Mouse (Mus musculus): ENCODE measurements around the gene Cyb5d1. TPM values are rescaled to one million over a fixed set of nuclear protein-coding genes. Genes with fewer than 3 reads are reported as not detected.

Cyb5d1 gene
- total RNA-seq, 2 experiments from 2014 or later, result 29.6 to 31.8 TPM

DNA sequence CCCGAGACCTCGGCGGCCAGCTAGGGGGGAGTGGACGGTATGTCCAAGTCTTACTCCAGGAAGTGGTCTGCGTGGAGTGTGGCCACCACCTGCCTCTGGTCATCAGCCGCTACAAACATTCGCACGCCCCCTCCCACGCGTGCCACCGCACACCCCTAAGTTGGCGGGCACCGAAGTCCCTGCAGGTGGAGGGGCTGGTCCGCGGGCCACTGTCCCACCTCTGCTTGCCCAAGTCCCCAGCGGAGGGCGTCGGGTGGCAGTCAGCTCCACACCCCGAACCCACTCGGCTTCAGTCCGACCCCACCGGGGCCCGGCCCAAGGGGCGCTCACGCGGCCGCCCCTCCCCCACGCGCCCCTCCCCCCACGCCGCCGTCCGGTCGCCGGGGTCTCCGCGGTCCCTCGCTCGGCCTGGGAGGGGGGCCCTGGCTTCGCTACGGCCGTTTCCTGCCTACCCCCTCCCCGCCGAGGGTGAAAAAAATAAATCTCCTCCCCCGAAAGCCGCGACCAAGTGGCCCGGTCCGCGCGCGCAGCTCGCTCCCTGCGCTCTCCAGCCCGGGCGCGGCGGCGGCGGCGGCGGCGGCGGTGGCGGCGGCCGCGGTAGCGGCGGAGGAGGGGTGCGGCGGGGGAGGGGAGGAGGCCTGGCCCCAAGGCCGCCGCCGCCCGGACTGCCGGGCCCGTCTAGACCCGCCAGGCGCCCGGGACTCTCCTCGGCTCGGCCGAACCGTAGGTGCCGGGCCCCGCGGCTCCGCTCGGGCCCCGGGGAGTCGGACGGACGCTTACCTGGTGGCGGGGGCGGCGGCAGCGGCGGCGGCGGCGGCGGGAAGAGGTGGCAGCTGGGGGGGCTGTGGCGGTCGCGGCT, 26.8 kb downstream of the Cyb5d1 start:
- DNase-seq, result peak; percentile 51 to 61
- intact Hi-C loops (cut with DNase I), result loop anchor here (2.0 kb wide), 1 partner anchor 42 kb away; the partner anchor contains the start of gene Kcnab3

DNA sequence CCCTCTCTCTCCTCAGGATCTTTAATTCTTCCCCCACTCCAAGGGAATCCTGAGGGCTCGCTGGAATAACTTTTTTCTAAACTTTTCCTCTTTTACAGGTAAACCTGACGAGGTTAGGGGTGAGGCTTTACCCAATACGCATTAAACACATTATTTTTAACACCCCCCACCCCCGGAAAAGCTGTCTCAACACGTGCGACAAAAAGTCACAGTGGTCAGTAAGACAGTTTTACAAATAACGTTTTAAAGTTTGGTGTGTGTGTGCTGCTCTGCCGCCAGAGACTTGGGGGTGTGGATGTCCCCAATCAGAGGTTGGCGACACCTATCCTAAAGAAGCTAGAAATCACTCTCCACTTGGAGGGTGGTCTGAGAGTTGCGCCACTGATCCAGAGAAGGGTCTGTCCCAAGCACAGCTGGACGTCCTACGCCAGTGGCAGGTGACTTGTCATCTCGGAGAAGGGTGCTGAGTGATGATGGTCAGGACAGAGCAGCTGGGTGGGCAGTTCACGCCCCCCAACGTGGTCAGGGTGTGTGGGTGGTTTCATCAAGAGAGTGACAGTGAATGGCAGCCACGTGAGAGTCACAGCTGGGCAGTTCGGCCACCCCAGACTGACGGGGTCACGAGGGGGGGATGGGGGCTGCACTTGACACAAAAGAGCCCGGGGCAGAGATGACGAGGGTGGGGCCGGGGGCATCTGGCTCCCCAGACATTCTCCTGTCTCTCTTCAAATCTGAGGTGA, 27.6 kb downstream of the Cyb5d1 start:
- peak; percentile 27 to 42 for DNase-seq
- intact Hi-C loops (cut with DNase I), result loop anchor here (2.0 kb wide), 1 partner anchor 41 kb away; the partner anchor contains the start of gene Kcnab3

DNA sequence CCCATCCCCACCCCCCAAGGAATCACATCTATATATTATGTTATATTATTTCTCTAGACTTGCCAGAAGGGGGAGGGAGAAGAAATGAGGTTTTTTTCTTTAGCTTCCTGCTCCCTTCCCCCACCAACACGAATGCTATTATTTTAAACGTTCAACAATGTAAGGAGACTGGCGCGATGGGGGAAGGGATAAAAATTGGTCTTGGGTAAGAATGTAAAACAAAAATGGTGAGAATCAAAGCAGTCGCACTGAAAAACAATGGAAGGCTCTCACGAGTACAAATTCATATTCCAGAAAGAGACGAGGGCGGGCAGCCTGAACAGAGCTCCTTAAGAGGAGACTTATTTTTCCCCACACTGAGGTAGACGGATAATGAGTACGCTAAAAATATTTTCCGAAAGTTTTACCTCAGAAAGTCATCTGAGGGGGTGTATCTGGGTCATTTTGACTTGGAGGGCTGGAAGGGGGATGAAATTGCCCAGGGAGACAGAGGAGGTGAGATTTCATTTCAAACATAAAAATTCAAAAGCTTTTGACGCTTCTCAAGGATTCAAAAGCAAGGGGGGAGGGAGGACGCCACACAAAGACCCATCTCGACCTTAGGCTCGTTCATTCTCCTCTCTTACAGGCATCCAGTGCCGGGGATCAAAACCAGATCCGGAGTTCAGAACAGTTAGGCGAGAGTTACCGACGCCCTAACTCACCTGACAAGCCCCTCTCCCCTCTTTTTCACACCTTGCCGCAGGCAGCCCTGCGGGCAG, 28.4 kb downstream of the Cyb5d1 start:
- peak; percentile 22 to 48 for DNase-seq
- intact Hi-C loops (cut with DNase I), result no loop called here

DNA sequence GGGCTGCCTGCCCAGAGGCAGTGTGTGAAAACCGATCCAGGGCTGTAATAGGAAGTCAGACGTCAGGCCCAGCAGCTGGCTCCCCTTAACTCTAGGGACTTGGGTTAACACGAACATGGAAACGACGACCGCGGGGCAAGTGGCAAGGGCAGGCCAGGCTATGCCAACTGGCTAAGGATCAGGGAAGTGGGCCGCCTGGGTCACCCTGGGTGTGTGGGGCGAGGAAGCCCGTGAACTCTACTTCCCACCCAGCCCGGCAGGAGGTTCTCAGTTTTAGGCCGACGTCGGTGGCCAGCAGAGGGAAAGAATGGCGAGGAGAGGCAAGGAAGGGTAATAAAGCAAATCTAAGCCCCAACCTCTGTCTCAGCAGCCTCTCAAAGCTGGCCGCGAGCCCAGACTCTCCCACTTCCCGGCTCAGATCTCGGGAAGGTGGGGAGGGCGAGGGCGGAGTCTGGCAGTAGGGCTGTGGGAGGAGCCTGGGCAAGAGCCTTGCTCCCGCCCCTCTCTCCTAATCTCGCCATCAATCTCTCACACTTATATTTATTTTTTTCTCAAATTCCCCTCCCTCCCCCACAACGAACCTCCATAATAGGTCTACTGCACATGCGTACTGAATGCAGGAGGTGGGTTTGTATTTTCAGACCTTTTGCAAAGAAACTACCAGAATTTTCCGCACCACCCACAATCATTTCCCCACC, 29.1 kb downstream of the Cyb5d1 start:
- DNase-seq, result peak; percentile 92 to 96
- intact Hi-C loops (cut with DNase I), result no loop called here

DNA sequence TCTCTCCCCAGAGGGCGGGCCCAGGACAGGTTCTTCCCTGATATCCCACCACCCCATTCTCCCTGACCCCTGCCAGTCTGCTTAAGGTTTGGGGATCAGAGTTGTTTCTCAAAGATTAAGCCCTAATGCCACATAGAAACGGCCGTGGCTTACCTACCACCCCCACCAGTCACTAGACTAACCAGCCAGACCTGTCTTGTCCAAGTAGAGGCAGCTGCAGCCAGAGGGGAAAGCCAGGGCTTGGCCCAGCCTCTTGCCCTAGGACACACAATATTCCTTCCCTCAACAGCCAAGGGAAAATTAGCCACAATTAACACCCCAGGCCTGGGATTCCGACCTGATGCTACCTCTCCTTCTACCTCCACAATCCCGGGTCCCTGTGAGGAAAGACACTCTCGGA, 29.7 kb downstream of the Cyb5d1 start:
- DNase-seq, result no peak
- intact Hi-C loops (cut with DNase I), result loop anchor here (2.0 kb wide), 2 partner anchors 25 to 55 kb away; partner anchors contain the start of gene Rnf227

DNA sequence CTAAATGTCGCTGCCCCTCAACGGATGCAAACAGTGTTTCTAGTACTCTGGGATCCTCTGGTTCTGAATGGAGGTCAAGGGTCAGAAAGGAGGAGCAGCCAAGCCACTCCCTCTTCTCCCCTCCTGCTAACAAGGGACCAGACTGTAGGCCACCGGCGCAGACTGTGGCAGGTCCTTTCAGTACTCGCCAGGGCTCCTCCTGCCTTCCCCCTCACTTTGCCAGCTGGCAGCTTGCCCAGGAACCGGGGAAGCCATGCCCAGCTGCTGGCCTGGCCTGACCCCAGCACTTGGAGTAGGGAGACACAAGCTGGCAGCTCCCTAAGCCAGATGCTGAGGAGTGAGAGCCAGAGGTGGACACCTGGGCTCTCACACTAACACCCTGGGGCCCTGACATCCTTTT, 30.5 kb downstream of the Cyb5d1 start:
- DNase-seq, result peak; percentile 93 to 95
- intact Hi-C loops (cut with DNase I), result loop anchor here (2.0 kb wide), 2 partner anchors 24 to 56 kb away; partner anchors contain the start of gene Rnf227

DNA sequence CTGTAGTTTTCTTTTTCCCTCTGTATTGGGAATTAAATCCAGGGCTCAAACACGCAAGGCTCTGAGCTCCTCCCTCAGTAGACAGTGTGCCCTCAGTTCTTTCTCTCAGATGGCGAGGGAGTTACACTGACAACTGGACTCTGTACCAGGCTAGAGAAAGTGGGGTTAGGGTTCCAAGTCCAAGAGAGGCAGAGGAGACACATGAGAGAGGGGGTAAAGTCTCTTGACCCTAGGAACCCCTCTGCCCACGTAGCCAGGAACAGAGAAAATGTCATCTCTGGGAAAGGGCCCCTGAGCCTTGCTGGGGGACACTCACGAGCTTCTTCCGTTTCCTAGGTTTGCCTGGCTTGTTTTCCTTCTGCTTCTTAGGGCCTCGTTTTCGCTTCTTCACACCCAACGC, 31.1 kb downstream of the Cyb5d1 start:
- intact Hi-C loops (cut with DNase I), result loop anchor here (2.0 kb wide), 2 partner anchors 24 to 56 kb away; partner anchors contain the start of gene Rnf227
- DNase-seq, result no peak

DNA sequence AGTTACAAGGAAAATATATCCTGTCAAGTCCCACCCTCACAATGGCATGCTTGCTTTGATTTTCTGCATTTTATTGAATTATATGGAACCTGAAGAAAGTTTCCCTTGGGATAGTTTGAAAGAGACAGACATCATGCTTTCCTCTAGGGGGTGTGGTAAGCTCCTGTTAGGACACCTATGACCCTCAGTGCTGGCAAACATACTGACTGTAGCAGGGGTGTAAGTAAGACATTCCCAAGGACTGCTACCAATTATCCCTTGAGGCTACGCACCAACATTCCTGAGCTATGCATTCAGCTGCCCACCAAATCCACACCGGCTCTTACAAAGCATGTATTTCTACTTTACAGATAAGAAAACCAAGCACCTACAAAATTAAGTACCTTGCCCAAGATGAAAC, 33.0 kb downstream of the Cyb5d1 start:
- intact Hi-C loops (cut with DNase I), result no loop called here
- no peak for DNase-seq

DNA sequence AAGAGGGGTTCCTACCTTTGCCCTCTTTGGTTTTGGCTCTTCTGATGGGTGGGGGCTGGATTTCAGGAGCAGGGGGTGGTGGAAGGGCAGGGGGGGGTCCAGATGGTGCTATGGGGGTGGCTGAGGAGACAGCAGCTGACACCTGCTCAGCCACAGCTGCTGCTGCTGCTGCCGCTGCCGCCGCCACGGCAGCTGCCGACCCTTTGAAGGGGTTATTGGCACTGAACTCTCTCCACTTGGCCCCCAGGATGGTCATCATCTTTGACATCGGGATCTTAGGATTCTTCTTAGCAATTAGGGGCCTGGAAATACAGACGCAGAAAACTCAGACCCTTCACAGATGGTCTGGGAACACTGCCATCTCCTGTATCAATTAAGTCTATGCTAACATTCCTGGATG, 33.4 kb downstream of the Cyb5d1 start:
- intact Hi-C loops (cut with DNase I), result no loop called here
- DNase-seq, result no peak

DNA sequence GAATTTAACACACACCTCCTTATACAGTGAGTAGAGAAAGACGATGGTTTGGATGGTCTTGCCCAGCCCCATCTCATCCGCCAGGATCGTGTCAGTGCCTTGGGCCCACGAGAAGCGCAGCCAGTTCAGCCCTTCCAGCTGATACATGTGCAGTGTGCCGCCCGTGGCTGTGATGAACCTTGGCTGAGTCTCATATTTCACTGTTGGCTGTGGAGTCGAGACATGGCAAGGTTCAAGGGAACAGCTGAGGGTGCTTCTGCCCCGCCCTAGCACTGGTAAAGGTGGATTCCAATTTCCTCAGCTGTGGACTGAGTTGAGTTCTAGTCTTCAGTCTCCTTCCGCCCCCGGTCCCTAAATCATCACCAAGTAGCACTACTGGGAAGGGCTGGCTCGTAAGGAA, 37.7 kb downstream of the Cyb5d1 start:
- no peak for DNase-seq
- intact Hi-C loops (cut with DNase I), result no loop called here

DNA sequence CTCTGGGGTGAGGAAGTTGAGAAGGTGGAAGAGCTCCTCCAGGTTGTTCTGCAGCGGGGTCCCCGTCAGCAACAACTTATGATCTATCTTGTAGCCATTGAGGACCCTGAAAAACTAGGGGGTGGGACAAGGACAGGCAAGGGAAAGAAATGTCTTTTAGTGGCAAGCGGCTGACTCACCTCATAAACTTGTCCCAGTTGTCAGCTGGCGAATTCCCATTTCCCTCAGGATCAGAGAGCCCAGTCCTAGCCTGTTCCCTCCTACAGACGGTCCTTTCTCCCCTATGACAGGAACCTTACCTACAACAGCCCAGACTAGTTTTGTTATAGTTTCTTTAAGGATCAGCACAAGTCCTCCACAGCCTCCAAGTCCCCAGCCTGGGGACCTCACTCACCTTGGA, 38.9 kb downstream of the Cyb5d1 start:
- no peak for DNase-seq
- intact Hi-C loops (cut with DNase I), result no loop called here

DNA sequence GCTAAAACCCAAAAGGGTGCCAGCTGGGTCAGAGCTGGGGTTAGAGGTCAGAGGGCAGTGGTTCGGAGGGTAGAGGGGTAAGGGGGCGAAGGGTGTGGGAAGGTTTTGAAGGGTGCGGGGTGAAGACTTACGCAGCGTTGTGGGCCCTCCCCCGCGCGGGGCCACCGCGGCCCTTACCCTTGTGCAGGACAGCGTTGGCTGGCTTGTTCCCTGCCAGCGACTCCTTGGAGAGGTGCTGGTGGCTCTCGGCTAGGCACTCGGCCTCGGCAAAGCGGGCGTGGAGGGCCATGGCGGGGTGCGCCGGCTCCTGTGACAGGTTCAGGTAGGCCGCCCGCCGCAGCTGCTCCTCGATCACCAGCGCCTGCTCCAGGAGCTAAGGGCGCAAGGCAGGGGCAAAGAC, 49.0 kb downstream of the Cyb5d1 start:
- intact Hi-C loops (cut with DNase I), result no loop called here
- no peak for DNase-seq

Other genes starting within 250 kb of the Cyb5d1 start
- gene Alox12b, start 238.6 kb downstream of the Cyb5d1 start, total RNA-seq (2021), result not detected
- 1 to 10 TPM; 1.4 to 2.1 TPM for gene Alox8, start 197.8 kb downstream of the Cyb5d1 start, total RNA-seq (2021)
- gene Gucy2e, start 158.6 kb downstream of the Cyb5d1 start, total RNA-seq (2021), result 1 to 10 TPM; 1.5 to 1.7 TPM
- gene Cntrob, start 71.9 kb downstream of the Cyb5d1 start, total RNA-seq (2021), result 1 to 10 TPM; 2.8 to 3.1 TPM
- gene Trappc1, start 71.7 kb downstream of the Cyb5d1 start, total RNA-seq (2021), result 10 to 100 TPM; 54.3 to 60.1 TPM
- under 1 TPM in 1 of 2 experiments, not detected in 1; 0.28 TPM for gene Kcnab3, start 69.4 kb downstream of the Cyb5d1 start, total RNA-seq (2021)
- gene Rnf227, start 55.2 kb downstream of the Cyb5d1 start, total RNA-seq (2021), result under 1 TPM; 0.27 to 0.89 TPM
- gene Chd3, start 26.2 kb downstream of the Cyb5d1 start, total RNA-seq (2021), result 10 to 100 TPM; 21.8 to 22.8 TPM
- 100 to 1,000 TPM; 101 to 103 TPM for gene Naa38, start 144 bp downstream of the Cyb5d1 start, total RNA-seq (2021)
- gene Tmem88, start 2.6 kb upstream of the Cyb5d1 start, total RNA-seq (2021), result 10 to 100 TPM; 23.3 to 29.6 TPM
- gene Kdm6b, start 18.0 kb upstream of the Cyb5d1 start, total RNA-seq (2021), result 10 to 100 TPM; 26.1 to 29.1 TPM
- gene Dnah2, start 153.5 kb upstream of the Cyb5d1 start, total RNA-seq (2021), result under 1 TPM; 0.33 to 0.57 TPM
- gene Efnb3, start 164.6 kb upstream of the Cyb5d1 start, total RNA-seq (2021), result 10 to 100 TPM; 77.4 to 98.0 TPM
- 1 to 10 TPM; 5.1 to 6.3 TPM for gene Wrap53, start 184.6 kb upstream of the Cyb5d1 start, total RNA-seq (2021)
- gene Trp53, start 184.7 kb upstream of the Cyb5d1 start, total RNA-seq (2021), result 10 to 100 TPM; 13.9 to 17.0 TPM
- gene Atp1b2, start 210.3 kb upstream of the Cyb5d1 start, total RNA-seq (2021), result 10 to 100 TPM; 20.9 to 22.5 TPM
- not detected for gene Shbg, start 222.3 kb upstream of the Cyb5d1 start, total RNA-seq (2021)
- gene Sat2, start 226.4 kb upstream of the Cyb5d1 start, total RNA-seq (2021), result 1 to 10 TPM; 3.7 to 4.1 TPM
- gene Fxr2, start 237.4 kb upstream of the Cyb5d1 start, total RNA-seq (2021), result 10 to 100 TPM; 87.3 to 98.6 TPM